Mouse (Mus musculus): ENCODE results near the gene Slc8a3. TPM values are rescaled to one million over a fixed set of nuclear protein-coding genes. Genes with fewer than 3 reads are reported as not detected.

Gene Slc8a3
- polyA plus RNA-seq, 1 experiment, result 0.05 TPM

DNA sequence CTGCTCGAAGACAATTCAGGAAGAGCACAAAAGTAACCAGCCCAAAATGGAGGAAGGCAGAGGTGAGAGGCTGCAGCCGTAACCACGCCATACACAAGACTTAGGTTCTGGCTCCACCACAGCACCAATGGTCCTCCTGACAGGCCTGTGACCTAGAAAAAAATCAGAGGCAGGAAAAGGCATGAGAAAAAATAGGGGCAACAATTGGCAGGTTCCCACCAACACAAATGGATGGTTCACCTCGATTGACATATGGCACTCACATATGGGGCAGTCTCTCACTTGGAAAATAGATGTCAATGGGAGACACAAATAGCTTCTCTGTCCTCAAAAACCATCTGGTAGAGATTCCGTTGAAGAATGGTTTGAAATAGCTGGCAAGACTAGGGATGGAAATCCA lies 17.0 kb downstream of the Slc8a3 start:
- Histone ChIP-seq H3K27me3 (ENCODE audit: control insufficient read depth, insufficient read depth, insufficient read length) (no peaks in the 10 kb centered on the region), H3K36me3 (ENCODE audit: control insufficient read depth, insufficient read depth) (no peaks in the 10 kb centered on the region), H3K4me2 (ENCODE audit: low read depth) (no peak overlapping the region), H3ac (ENCODE audit: control insufficient read depth, insufficient read length) (no peak overlapping the region), H3K4me3 (no peak overlapping the region), H3K79me2 (ENCODE audit: control insufficient read depth, insufficient read depth) (no peaks in the 10 kb centered on the region)
- TF ChIP-seq CEBPB (IDR thresholded peaks at IDR 0.05; ENCODE audit: insufficient read depth, poor library complexity, severe bottlenecking) (no peak), MYOD1 (IDR thresholded peaks at IDR 0.05; ENCODE audit: control insufficient read depth in 1 of 3, insufficient read length in 2 of 3, low read depth in 2 of 3) (no peak), E2F4 (IDR thresholded peaks at IDR 0.05; ENCODE audit: insufficient read depth) (no peak)

DNA sequence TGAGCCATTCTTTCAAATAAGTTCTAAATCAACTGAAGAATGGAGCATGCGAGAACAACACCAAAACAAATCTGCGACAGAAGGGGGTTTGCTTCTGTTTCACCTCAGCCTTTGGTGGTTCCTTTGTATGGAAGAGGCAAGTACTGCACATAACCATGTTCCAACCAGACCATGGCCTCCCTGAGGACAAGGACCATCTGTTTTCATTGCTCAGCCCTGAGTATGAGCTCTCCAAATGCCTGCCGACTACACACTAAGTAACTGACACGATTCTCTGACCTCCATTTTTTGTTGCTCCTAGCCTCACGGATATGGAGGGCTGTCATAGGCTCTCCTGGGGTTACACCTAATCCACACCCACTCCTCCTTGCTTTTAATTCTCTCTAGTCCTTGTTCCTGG lies 29.4 kb downstream of the Slc8a3 start:
- H3K4me2 ChIP-seq (ENCODE audit: low read depth), result no peak overlapping the region
- TF ChIP-seq REST (IDR thresholded peaks at IDR 0.05; ENCODE audit: insufficient read depth, insufficient read length), result no peak
- no peaks in the 10 kb centered on the region for H3K27me3 ChIP-seq (ENCODE audit: control insufficient read depth, insufficient read depth, insufficient read length)

DNA sequence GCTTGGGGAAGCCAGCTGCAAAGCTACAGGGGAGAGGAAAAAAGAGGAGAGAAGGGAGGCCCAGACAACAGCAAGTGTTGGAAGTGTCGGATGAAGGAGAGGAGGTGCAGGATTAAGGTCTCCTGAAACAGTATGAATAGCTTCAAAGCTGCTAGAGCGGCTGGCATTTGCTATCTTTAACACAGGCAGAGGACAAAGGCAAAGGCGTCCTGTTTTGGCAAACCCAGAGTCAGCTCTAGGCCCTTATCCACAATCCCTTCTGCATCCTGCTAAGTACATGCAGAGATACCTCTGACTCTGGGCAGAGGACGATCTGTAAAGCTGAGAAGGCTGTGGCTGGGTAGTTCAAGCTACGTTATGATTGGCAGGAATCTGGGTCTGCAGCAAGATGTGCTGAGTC lies 38.4 kb downstream of the Slc8a3 start:
- Histone ChIP-seq H3K4me3 (no peak overlapping the region), H3K27me3 (ENCODE audit: control insufficient read depth, insufficient read depth, insufficient read length) (peaks cover 13% of the 10 kb centered on the region), H3K36me3 (ENCODE audit: control insufficient read depth, insufficient read depth) (no peaks in the 10 kb centered on the region), H3K79me2 (ENCODE audit: control insufficient read depth, insufficient read depth) (no peaks in the 10 kb centered on the region), H3K4me2 (ENCODE audit: low read depth) (no peak overlapping the region), H3ac (ENCODE audit: control insufficient read depth, insufficient read length) (no peak overlapping the region)
- TF ChIP-seq POLR2AphosphoS2 (IDR thresholded peaks at IDR 0.05; ENCODE audit: insufficient read length, low read depth), result no peak
- TF ChIP-seq E2F4 (IDR thresholded peaks at IDR 0.05; ENCODE audit: insufficient read depth), result no peak
- no peak for TF ChIP-seq CEBPB (IDR thresholded peaks at IDR 0.05; ENCODE audit: insufficient read depth, poor library complexity, severe bottlenecking)
- TF ChIP-seq POLR2A (IDR thresholded peaks at IDR 0.05; ENCODE audit: insufficient read length, low read depth), result no peak
- TF ChIP-seq TCF12 (IDR thresholded peaks at IDR 0.05; ENCODE audit: insufficient read depth, poor library complexity, severe bottlenecking), result no peak
- no peak for TF ChIP-seq USF1 (IDR thresholded peaks at IDR 0.05; ENCODE audit: low read depth)
- no peak for TF ChIP-seq REST (IDR thresholded peaks at IDR 0.05; ENCODE audit: insufficient read depth, insufficient read length)
- TF ChIP-seq MYOD1 (IDR thresholded peaks at IDR 0.05; ENCODE audit: control insufficient read depth in 1 of 3, insufficient read length in 2 of 3, low read depth in 2 of 3), result no peak
- no peak for TF ChIP-seq MYOG (IDR thresholded peaks at IDR 0.05; ENCODE audit: control insufficient read depth in 1 of 3, insufficient read depth in 1 of 3, insufficient read length in 2 of 3, low read depth in 2 of 3)
- no peak for TF ChIP-seq SRF (IDR thresholded peaks at IDR 0.05; ENCODE audit: control insufficient read depth, insufficient read length, low read depth)
- TF ChIP-seq TCF3 (IDR thresholded peaks at IDR 0.05; ENCODE audit: insufficient read length, low read depth), result no peak
- TF ChIP-seq MAX (IDR thresholded peaks at IDR 0.05; ENCODE audit: low read depth), result no peak

More for the DNA sequence above, 29.4 kb downstream of the Slc8a3 start:
- H3K79me2 ChIP-seq (ENCODE audit: control insufficient read depth, insufficient read depth), result no peaks in the 10 kb centered on the region
- H3ac ChIP-seq (ENCODE audit: control insufficient read depth, insufficient read length), result no peak overlapping the region
- H3K36me3 ChIP-seq (ENCODE audit: control insufficient read depth, insufficient read depth), result no peaks in the 10 kb centered on the region
- H3K4me3 ChIP-seq, result no peak overlapping the region

DNA sequence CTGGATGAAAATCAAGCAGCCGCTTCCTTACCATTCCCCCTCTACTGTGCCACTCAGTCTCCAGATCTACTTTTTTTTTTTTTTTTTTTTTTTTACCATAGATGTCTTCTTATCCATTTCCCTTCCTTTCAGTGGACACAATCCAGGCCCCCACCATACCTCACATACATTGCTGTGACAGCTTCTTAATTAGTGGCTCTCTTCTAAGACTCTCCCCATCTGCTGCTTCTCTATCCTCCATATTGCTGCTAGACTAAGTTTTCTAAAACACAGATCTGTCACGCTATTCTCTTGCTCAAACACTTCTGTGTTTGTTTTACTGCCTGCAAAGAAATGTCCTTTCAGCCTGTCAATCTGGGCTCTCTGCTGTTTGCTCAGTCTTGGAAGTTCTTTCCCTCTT lies 54.9 kb downstream of the Slc8a3 start:
- H3K4me2 ChIP-seq (ENCODE audit: low read depth), result no peak overlapping the region
- no peak overlapping the region for H3K4me3 ChIP-seq
- H3K27me3 ChIP-seq (ENCODE audit: control insufficient read depth, insufficient read depth, insufficient read length), result peaks cover 4% of the 10 kb centered on the region
- no peaks in the 10 kb centered on the region for H3K79me2 ChIP-seq (ENCODE audit: control insufficient read depth, insufficient read depth)
- H3K36me3 ChIP-seq (ENCODE audit: control insufficient read depth, insufficient read depth), result no peaks in the 10 kb centered on the region
- no peak overlapping the region for H3ac ChIP-seq (ENCODE audit: control insufficient read depth, insufficient read length)
- TF ChIP-seq MYOD1 (IDR thresholded peaks at IDR 0.05; ENCODE audit: control insufficient read depth in 1 of 3, insufficient read length in 2 of 3, low read depth in 2 of 3) (no peak), TCF3 (IDR thresholded peaks at IDR 0.05; ENCODE audit: insufficient read length, low read depth) (no peak), MYOG (IDR thresholded peaks at IDR 0.05; ENCODE audit: control insufficient read depth in 1 of 3, insufficient read depth in 1 of 3, insufficient read length in 2 of 3, low read depth in 2 of 3) (no peak), POLR2AphosphoS2 (IDR thresholded peaks at IDR 0.05; ENCODE audit: insufficient read length, low read depth) (no peak), POLR2A (IDR thresholded peaks at IDR 0.05; ENCODE audit: insufficient read length, low read depth) (no peak), SRF (IDR thresholded peaks at IDR 0.05; ENCODE audit: control insufficient read depth, insufficient read length, low read depth) (no peak)

DNA sequence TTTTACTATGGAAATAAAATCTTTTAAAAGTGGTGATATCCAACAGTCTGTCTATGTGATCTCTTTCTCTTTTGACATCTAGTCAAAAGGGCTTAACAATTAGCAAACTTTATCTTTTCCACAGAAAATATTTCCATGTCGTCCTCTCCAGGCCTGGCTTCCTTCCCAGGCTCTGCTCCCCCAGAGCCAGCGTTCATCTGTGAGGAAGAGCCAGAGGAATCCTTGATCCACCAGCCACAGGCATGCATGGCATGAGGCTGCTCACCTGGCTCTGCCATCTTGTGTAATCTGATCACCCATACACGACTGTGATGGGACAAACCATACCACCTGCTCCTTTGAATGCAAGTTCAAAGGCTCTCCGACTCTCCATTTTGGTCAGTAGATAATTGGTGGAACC lies 58.4 kb downstream of the Slc8a3 start:
- H3K4me3 ChIP-seq, result no peak overlapping the region
- TF ChIP-seq SRF (IDR thresholded peaks at IDR 0.05; ENCODE audit: control insufficient read depth, insufficient read length, low read depth), result no peak
- TF ChIP-seq REST (IDR thresholded peaks at IDR 0.05; ENCODE audit: insufficient read depth, insufficient read length), result no peak
- TF ChIP-seq POLR2AphosphoS2 (IDR thresholded peaks at IDR 0.05; ENCODE audit: insufficient read length, low read depth), result no peak
- no peak for TF ChIP-seq MYOD1 (IDR thresholded peaks at IDR 0.05; ENCODE audit: control insufficient read depth in 1 of 3, insufficient read length in 2 of 3, low read depth in 2 of 3)
- no peak for TF ChIP-seq TCF12 (IDR thresholded peaks at IDR 0.05; ENCODE audit: insufficient read depth, poor library complexity, severe bottlenecking)
- no peak for TF ChIP-seq POLR2A (IDR thresholded peaks at IDR 0.05; ENCODE audit: insufficient read length, low read depth)
- TF ChIP-seq CEBPB (IDR thresholded peaks at IDR 0.05; ENCODE audit: insufficient read depth, poor library complexity, severe bottlenecking), result no peak
- no peak for TF ChIP-seq USF1 (IDR thresholded peaks at IDR 0.05; ENCODE audit: low read depth)
- TF ChIP-seq MAX (IDR thresholded peaks at IDR 0.05; ENCODE audit: low read depth), result no peak
- TF ChIP-seq E2F4 (IDR thresholded peaks at IDR 0.05; ENCODE audit: insufficient read depth), result no peak
- no peak for TF ChIP-seq TCF3 (IDR thresholded peaks at IDR 0.05; ENCODE audit: insufficient read length, low read depth)
- no peak for TF ChIP-seq MYOG (IDR thresholded peaks at IDR 0.05; ENCODE audit: control insufficient read depth in 1 of 3, insufficient read depth in 1 of 3, insufficient read length in 2 of 3, low read depth in 2 of 3)
- no peaks in the 10 kb centered on the region for H3K79me2 ChIP-seq (ENCODE audit: control insufficient read depth, insufficient read depth)
- H3K4me2 ChIP-seq (ENCODE audit: low read depth), result no peak overlapping the region
- no peak overlapping the region for H3ac ChIP-seq (ENCODE audit: control insufficient read depth, insufficient read length)
- no peaks in the 10 kb centered on the region for H3K27me3 ChIP-seq (ENCODE audit: control insufficient read depth, insufficient read depth, insufficient read length)
- H3K36me3 ChIP-seq (ENCODE audit: control insufficient read depth, insufficient read depth), result no peaks in the 10 kb centered on the region
